Mouse (Mus musculus): ENCODE measurements around the gene Cep126.

Cep126 gene

GRCm38 (mm10) chr9:8134117-8134574 is at the start of gene Cep126:
Gene Cep126, minus strand, starts transcription at chr9:8134294.
- DNase-seq (ENCODE audit: extremely low spot score, low spot score) = peak; percentile 91

- DNase-seq (ENCODE audit: extremely low spot score, low spot score) = no peak
Observed at GRCm38 (mm10) chr9:8179554-8179953, 45.5 kb upstream of the Cep126 start.

- DNase-seq (ENCODE audit: extremely low spot score, low spot score) = no peak
Observed at GRCm38 (mm10) chr9:8177099-8177498, 43.0 kb upstream of the Cep126 start.

GRCm38 (mm10) chr9:8157011-8157410 is 22.9 kb upstream of the Cep126 start:
- DNase-seq (ENCODE audit: extremely low spot score, low spot score) = no peak

- no peak for DNase-seq (ENCODE audit: extremely low spot score, low spot score)
Observed at GRCm38 (mm10) chr9:8139501-8139900, 5.4 kb upstream of the Cep126 start.

- DNase-seq (ENCODE audit: extremely low spot score, low spot score) = no peak
Observed at GRCm38 (mm10) chr9:8133586-8134115, 443 bp downstream of the Cep126 start.

DNA sequence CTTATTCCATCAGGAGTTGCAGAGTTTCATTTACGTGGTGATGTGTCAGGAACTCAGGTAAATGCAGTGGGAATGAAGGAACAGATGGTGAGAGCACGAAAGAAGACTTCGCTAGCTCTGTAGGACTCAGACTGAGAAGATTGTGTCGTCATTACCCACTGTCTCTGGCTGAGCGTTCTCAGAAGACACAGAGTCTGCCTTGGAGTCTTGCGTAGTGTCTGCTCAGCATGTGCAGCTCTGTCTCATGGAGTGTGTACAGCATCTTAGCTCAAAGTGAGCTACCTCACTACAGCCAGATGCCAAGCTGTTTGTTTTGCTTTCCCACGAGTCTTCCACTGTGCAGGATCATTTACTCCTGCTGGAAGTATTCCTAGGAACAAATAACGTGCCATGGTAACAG is 10.6 kb downstream of the Cep126 start:
- DNase-seq (ENCODE audit: extremely low spot score, low spot score) = no peak

GRCm38 (mm10) chr9:8114516-8114915 is 19.6 kb downstream of the Cep126 start:
- DNase-seq (ENCODE audit: extremely low spot score, low spot score) = no peak

GRCm38 (mm10) chr9:8103050-8103449 is 31.0 kb downstream of the Cep126 start:
- DNase-seq (ENCODE audit: extremely low spot score, low spot score) = no peak

GRCm38 (mm10) chr9:8100962-8101361 is 33.1 kb downstream of the Cep126 start:
- DNase-seq (ENCODE audit: extremely low spot score, low spot score) = no peak

DNA sequence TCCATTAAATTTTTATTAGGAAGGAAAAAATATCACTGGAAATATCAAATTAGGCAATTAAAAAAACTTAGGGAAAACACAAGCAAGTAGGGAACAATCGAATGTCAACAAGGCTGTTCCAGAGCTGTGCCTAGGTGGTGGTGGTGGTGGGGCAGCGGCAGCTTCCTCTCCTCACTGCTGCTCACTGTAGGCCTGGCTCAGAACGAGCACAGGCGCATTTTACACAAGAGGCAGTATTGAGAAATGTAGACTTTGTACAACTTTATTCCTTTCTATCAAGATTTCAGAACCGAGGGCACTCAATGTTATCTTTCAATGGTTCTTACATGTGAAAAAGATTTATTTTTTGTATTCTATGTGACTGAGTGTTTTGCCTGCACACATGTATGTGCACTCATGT is 55.2 kb downstream of the Cep126 start:
- DNase-seq (ENCODE audit: extremely low spot score, low spot score) = no peak

GRCm38 (mm10) chr9:8074345-8074744 is 59.7 kb downstream of the Cep126 start:
- DNase-seq (ENCODE audit: extremely low spot score, low spot score) = no peak

GRCm38 (mm10) chr9:8073203-8073755 is 60.8 kb downstream of the Cep126 start:
- DNase-seq (ENCODE audit: extremely low spot score, low spot score) = no peak

GRCm38 (mm10) chr9:8059636-8060035 is 74.5 kb downstream of the Cep126 start:
- DNase-seq (ENCODE audit: extremely low spot score, low spot score) = no peak

DNA sequence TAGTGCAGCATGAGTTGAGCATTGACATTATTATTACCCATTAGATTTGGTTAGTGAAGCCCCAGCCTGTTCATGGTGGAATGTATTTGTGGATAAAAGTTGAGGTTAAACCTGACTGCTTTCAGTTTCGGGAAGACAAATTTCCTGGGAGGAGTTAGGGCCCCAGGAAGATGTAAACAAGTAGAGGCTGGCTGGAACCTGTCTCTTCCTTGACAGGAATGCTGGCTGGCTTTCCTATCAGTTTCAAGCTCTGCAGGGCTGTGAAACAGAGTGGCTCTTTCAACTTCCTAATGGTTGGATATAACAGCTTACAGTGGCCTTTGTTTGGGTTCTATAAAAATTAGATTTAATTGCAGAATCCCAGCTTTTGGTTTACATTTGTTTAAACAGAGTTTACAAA is 79.3 kb downstream of the Cep126 start:
- DNase-seq (ENCODE audit: extremely low spot score, low spot score) = no peak

DNA sequence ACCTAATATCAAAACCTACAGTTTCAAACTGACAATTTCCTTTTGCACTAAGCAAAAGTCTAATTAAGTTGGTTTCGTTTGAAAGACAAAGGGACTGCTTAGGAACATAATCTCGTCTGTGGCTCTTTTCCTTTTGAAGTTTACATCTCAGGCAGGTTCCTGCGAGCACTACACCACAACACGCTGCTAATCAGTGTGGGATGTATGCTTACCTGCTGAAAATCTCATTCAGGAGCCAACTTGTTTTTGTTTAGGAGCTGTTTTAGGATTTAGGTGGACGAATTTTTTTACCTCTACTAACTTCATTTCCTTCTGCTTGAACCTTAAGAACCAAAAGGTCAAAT is 91.1 kb downstream of the Cep126 start:
- no peak for DNase-seq (ENCODE audit: extremely low spot score, low spot score)

DNA sequence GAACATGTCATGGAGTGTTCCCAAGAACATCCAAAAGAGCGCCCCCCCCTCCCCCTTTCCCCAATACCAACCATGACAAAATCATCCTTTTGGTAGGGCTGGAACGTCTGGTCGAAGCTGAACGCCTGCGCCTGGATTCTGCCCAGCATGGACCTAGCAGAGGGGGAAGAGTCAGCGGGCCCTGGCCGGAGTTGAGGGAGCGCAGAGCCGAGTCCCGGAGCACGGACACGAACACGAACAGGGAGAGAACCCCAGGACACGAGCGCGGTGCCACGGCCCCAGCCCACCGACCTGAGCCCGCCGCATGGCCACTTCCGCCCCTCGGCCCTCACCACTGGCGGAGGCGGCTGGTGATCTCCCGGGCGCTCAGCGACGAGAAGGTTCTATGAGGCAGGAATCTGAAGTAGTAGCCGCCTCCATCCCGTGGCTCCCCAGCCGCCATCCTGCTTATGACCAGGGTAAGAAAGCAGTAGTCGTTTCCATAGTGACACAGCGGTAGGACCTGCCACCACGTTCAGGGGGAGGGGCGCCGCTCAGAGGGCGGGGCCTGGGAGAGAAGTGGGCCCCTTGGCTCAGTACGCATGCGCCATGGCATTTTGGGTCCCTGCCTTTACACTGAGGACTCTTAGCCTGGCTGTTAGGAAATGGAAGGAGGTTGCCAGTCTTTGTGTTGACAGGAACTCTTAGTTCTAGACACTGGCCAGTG is 91.6 kb downstream of the Cep126 start, which contains the start of gene Cfap300:
Gene Cfap300 (minus strand): TSS at position 486 of the 706 bp plus-strand sequence.
- peak; percentile 93 for DNase-seq (ENCODE audit: extremely low spot score, low spot score)

- DNase-seq (ENCODE audit: extremely low spot score, low spot score) = no peak
Observed at GRCm38 (mm10) chr9:8035546-8035945, 98.5 kb downstream of the Cep126 start.

- DNase-seq (ENCODE audit: extremely low spot score, low spot score) = no peak
Observed at GRCm38 (mm10) chr9:8035091-8035490, 99.0 kb downstream of the Cep126 start.

- DNase-seq (ENCODE audit: extremely low spot score, low spot score) = no peak
Observed at GRCm38 (mm10) chr9:8034143-8034542, 100.0 kb downstream of the Cep126 start.

- no peak for DNase-seq (ENCODE audit: extremely low spot score, low spot score)
Observed at GRCm38 (mm10) chr9:8032847-8033246, 101.2 kb downstream of the Cep126 start.
